Mouse (Mus musculus): ENCODE data around the gene Casq2. TPM values are rescaled to one million over a fixed set of nuclear protein-coding genes. Genes with fewer than 3 reads are reported as not detected.
"Not testable (repeated sequence)": the region's sequence is repeated elsewhere in the genome, so short reads cannot be mapped to it uniquely, and the experiment has no call there.

The Casq2 gene
- polyA plus RNA-seq, 1 experiment, result 1.2 TPM

DNA sequence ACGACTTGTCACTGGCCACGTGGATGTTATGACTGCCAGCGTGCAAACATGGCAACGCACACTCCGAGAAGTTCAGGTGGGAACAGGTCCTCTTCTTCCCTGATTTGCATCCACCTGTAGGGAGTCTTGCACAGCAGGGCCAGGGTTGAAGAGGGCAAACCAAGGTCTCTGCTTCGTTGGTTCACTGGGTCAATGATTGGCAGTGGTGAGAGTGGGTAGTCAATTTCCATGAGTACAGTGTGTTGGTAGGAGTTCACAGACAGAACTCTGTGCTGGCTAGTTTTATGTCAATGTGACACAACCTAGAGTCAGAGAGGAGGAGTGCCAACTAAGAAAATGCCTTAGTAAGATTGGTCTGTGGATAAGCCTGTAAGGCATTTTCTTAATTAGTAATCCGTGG, 67.9 kb downstream of the Casq2 start:
- Histone ChIP-seq H3K27ac (ENCODE audit: insufficient read depth, low read length) (no peak overlapping the region), H3K4me1 (ENCODE audit: control insufficient read depth, insufficient read depth, low read length) (peaks cover 7% of the 10 kb centered on the region), H3K4me3 (ENCODE audit: insufficient read depth, low read length) (no peak overlapping the region)
- TF ChIP-seq POLR2A (IDR thresholded peaks at IDR 0.05; ENCODE audit: low read depth, low read length) (no peak), CTCF (IDR thresholded peaks at IDR 0.05; ENCODE audit: borderline replicate concordance, insufficient read depth, low read length) (no peak)

DNA sequence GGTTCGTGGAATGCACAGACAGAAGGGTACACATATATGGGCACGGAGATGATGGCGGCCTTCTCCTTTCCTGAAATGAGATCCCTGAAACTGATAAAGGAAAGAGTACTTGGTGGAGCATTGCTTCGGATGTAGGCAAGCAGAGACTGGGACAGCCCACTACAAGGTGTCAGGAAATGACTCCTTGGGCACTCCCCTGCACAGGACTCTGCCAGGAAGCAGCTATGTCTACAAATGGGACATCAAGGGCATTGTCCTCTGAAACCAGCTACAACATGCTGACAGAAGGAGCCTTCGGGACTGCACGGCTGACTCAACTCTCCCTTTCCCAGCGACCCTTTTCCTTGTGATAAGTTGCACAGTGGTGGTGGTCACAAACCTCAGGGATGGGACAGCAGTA, 70.5 kb downstream of the Casq2 start:
- Histone ChIP-seq H3K4me1 (ENCODE audit: control insufficient read depth, insufficient read depth, low read length) (peaks cover 6% of the 10 kb centered on the region), H3K27ac (ENCODE audit: insufficient read depth, low read length) (no peak overlapping the region), H3K4me3 (ENCODE audit: insufficient read depth, low read length) (no peak overlapping the region)
- TF ChIP-seq CTCF (IDR thresholded peaks at IDR 0.05; ENCODE audit: borderline replicate concordance, insufficient read depth, low read length), result no peak
- no peak for TF ChIP-seq POLR2A (IDR thresholded peaks at IDR 0.05; ENCODE audit: low read depth, low read length)

DNA sequence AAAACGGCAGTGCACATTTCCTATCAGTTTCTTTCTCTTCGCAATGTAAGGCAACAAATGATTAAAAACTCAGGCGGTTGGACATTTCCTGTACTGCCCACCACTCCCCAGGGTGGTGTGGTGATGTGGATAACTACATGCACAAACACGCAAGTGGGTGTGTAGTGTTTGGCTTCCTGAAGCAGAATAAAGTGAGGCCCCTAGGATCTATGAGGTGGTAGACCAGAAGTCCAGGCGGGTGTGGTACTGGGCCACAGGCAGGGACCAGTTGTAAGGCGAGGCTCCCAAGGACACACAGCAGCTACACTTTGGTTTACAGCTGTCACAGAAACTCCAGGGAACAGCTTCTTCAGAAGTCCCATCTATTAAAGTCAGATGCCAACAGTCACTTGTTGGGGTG, 71.4 kb downstream of the Casq2 start:
- Histone ChIP-seq H3K4me3 (ENCODE audit: insufficient read depth, low read length) (no peak overlapping the region), H3K4me1 (ENCODE audit: control insufficient read depth, insufficient read depth, low read length) (peaks cover 6% of the 10 kb centered on the region), H3K27ac (ENCODE audit: insufficient read depth, low read length) (no peak overlapping the region)
- no peak for TF ChIP-seq CTCF (IDR thresholded peaks at IDR 0.05; ENCODE audit: borderline replicate concordance, insufficient read depth, low read length)
- no peak for TF ChIP-seq POLR2A (IDR thresholded peaks at IDR 0.05; ENCODE audit: low read depth, low read length)

DNA sequence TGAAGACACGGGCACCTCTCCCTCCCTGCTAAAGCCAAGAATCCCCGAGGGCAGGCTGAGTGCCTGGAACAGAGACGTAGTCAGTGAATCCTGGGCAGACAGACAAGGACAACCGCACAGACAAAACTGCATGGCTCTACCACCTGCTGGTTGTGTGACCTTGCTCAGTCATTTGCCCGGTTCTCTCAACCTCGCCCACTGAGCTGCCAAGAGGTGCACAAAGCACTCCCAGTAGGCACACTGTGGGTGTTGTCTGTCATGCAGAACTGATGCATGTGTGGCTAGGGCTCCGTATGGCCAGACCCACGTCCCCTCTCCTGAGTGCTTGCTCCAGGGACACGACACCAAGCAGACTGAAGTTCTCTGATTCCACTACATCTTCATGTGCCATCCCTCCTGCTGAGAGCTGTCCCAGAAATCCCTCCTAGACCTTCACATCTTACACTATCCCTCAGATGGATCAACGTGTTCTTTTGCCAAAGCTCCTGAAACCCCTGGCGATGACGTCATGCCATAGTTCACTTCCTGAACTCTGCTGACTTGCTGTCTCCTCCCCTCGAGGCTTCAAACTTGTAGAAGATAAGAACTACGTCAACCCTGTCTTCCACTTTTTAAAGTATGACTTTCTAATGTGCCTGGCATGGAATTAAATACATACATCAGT, 72.7 kb downstream of the Casq2 start:
- TF ChIP-seq POLR2A (IDR thresholded peaks at IDR 0.05; ENCODE audit: low read depth, low read length) (no peak), CTCF (IDR thresholded peaks at IDR 0.05; ENCODE audit: borderline replicate concordance, insufficient read depth, low read length) (no peak)
- 0 out of 2 replicates have a peak overlapping the region, but pooled peaks have one; percentile 45 for H3K27ac ChIP-seq (ENCODE audit: insufficient read depth, low read length)
- no peak overlapping the region for H3K4me3 ChIP-seq (ENCODE audit: insufficient read depth, low read length)
- H3K4me1 ChIP-seq (ENCODE audit: control insufficient read depth, insufficient read depth, low read length), result peaks cover 6% of the 10 kb centered on the region

DNA sequence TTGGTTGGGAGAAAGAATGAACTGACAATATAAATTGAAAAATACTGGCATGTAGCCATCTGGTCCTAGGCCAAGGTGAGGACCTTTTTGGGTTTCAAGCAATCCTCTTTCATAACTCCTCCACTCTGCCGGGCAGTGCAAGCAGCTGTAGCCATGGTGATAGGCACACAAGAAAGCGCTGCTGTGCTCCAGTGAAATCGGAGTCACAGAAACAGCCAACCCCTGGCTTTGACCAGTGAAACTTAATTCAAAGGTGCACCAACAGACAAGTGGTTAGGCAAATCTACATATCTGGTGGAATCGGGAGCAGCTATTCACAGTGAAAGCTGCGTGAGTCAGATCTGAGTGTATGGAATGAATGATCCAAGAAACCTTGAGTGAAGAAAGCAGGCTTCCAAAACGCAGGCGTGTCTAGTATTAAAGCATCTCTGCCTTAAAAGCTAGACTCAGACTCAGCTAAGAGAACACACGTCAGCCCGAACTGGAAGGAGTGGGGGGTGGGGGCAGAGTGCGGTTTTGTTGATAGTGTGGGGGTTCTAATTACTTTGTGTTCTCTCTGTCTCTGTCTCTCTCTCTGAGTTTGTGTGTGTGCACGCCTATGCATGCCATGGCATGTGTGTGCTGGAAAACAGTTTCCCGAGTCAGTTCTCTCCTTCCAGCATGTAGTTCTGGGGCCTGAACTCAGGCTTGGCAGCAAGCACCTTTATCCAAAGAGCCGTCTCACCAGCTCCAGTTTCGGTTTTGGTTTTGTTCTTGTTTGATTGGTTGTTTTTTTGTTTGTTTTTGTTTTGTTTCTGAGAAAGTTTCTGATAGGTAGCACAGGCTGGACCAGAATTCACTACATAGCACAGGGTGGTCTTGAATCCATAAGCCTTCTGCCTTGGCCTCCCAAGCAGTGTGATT, 73.5 kb downstream of the Casq2 start:
- Histone ChIP-seq H3K27ac (ENCODE audit: insufficient read depth, low read length) (peak overlapping the region; percentile 45), H3K4me1 (ENCODE audit: control insufficient read depth, insufficient read depth, low read length) (peaks cover 6% of the 10 kb centered on the region)
- TF ChIP-seq POLR2A (IDR thresholded peaks at IDR 0.05; ENCODE audit: low read depth, low read length) (no peak), CTCF (IDR thresholded peaks at IDR 0.05; ENCODE audit: borderline replicate concordance, insufficient read depth, low read length) (no peak)

DNA sequence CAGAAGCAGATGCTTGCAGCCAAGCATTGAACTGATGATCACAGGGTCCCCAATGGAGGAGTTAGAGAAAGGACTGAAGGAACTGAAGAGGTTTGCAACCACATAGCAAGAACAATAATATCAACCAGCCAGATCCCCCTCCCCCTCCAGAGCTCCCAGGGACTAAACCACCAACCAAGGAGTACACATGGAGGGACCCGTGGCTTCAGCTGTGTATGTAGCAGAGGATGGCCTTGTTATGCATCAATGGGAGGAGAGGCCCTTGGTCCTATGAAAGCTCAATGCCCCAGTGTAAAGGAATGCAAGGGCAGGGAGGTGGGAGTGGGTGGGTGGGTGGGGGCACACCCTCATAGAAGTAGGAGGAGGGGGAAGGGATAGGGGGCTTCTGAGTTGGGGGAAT, 77.6 kb downstream of the Casq2 start:
- H3K4me1 ChIP-seq (ENCODE audit: control insufficient read depth, insufficient read depth, low read length); H3K27ac ChIP-seq (ENCODE audit: insufficient read depth, low read length); H3K4me3 ChIP-seq (ENCODE audit: insufficient read depth, low read length): not testable (repeated sequence)

More for the DNA sequence above, 73.5 kb downstream of the Casq2 start:
- no peak overlapping the region for H3K4me3 ChIP-seq (ENCODE audit: insufficient read depth, low read length)

DNA sequence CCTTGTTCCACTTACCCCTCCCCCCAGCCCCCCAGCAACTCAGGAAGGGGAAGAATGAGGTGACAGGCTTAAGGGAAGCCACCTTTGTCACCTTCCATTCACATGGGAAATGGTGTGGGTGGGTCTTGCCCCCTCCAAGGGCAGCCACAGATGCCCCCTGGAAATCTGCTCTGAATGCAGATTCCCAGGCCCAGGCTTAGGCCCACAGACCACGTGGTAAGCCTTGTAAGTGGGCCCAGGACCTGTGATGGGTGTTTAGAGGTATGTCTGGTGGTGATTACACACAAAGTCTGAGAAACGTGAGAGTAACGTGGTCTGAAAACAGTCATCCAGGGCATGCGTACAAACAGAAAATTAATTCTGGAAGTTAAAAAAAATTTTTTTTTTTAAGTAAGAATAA, 78.7 kb downstream of the Casq2 start:
- H3K4me3 ChIP-seq (ENCODE audit: insufficient read depth, low read length), result no peak overlapping the region
- TF ChIP-seq CTCF (IDR thresholded peaks at IDR 0.05; ENCODE audit: borderline replicate concordance, insufficient read depth, low read length) (no peak), POLR2A (IDR thresholded peaks at IDR 0.05; ENCODE audit: low read depth, low read length) (no peak)
- peaks cover 9% of the 10 kb centered on the region for H3K4me1 ChIP-seq (ENCODE audit: control insufficient read depth, insufficient read depth, low read length)
- no peak overlapping the region for H3K27ac ChIP-seq (ENCODE audit: insufficient read depth, low read length)

DNA sequence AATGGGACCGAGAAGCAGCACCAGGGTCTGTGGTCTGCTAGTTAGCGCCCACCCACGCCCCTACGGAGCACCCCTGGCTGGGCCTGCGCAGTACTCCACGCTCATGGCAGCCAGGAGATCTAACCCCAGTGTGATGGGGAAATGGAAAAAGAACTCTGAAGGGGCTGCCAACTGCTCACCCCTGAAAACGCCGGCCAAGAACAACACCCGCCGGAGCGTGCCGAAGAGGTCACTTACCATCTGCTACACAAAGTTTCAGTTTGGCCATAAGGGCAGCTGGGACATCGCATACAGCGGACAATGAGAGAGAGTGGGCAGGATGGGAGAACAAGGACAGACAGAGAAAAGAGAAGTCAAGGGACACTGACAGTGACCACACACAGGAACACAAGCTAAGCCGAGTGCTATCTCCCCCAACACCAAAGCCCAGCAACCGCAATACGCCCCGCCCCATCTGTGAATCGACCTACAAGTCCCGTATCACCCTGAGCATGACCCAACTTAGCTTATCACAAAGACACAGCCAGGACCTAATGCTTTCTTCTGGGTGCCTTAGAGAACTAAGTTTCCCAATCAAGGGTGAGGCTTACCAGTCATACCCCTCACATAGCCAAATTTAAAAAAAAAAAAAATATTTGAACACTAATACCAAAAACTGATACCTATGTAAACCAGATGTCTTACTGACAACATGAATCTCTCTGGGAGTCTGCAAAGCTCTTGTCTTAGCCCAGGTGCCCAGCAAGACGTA, 79.5 kb downstream of the Casq2 start:
- TF ChIP-seq POLR2A (IDR thresholded peaks at IDR 0.05; ENCODE audit: low read depth, low read length) (no peak), CTCF (IDR thresholded peaks at IDR 0.05; ENCODE audit: borderline replicate concordance, insufficient read depth, low read length) (no peak)
- no peak overlapping the region for H3K27ac ChIP-seq (ENCODE audit: insufficient read depth, low read length)
- peaks cover 12% of the 10 kb centered on the region for H3K4me1 ChIP-seq (ENCODE audit: control insufficient read depth, insufficient read depth, low read length)
- no peak overlapping the region for H3K4me3 ChIP-seq (ENCODE audit: insufficient read depth, low read length)

DNA sequence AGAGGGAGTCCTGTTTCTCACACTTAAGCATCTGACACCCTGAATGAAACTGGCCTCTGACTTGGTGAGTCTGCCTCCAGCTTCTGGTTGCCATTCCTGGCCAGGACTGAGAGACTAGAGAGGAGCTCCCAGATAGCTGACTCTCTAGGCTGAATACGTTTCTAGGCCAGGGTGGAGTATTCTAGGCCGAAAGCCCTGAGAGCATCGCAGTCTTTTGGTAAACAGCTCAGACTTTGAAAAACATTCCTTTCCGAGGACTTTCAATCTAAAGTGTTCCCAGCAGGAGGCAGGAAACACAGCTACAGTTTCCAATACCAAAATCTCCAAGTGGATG, 80.0 kb downstream of the Casq2 start:
- H3K4me3 ChIP-seq (ENCODE audit: insufficient read depth, low read length), result no peak overlapping the region
- peaks cover 15% of the 10 kb centered on the region for H3K4me1 ChIP-seq (ENCODE audit: control insufficient read depth, insufficient read depth, low read length)
- H3K27ac ChIP-seq (ENCODE audit: insufficient read depth, low read length), result no peak overlapping the region
- TF ChIP-seq POLR2A (IDR thresholded peaks at IDR 0.05; ENCODE audit: low read depth, low read length) (no peak), CTCF (IDR thresholded peaks at IDR 0.05; ENCODE audit: borderline replicate concordance, insufficient read depth, low read length) (no peak)

DNA sequence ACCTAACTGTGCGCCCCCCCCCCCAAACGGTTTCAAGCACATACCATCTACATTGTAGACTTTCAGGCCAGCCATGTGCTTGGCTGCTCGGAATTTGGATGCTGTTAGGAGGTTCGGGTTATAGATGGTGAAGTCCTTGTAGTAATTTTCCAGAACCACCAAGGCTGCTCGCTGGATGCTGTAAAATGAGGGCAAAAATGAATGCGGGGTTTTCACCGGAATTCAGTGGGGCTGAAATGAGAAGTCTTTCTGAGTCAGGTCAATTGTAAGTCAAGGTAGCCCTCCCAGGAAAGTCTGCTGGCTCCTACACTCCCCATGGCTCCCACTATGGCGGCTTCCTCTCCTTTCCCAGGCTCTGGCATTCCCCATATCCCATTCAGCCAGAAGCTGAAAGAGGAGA, 80.6 kb downstream of the Casq2 start:
- no peak overlapping the region for H3K27ac ChIP-seq (ENCODE audit: insufficient read depth, low read length)
- H3K4me1 ChIP-seq (ENCODE audit: control insufficient read depth, insufficient read depth, low read length), result peaks cover 16% of the 10 kb centered on the region
- TF ChIP-seq POLR2A (IDR thresholded peaks at IDR 0.05; ENCODE audit: low read depth, low read length) (no peak), CTCF (IDR thresholded peaks at IDR 0.05; ENCODE audit: borderline replicate concordance, insufficient read depth, low read length) (no peak)
- H3K4me3 ChIP-seq (ENCODE audit: insufficient read depth, low read length), result no peak overlapping the region

Measured in embryonic fibroblast, embryonic 13.5 days (primary cell).